Mouse (Mus musculus) CD4-positive naive resting alpha-beta T cell, adult 57 days (primary cell): ENCODE results near the gene Parp14. TPM values are rescaled to one million over a fixed set of nuclear protein-coding genes. Genes with fewer than 3 reads are reported as not detected.

Experiments used
- total RNA-seq: library from RNA; stranded (reverse); gene quantifications from one replicate; pipeline ENCODE4 v1.2.4, GENCODE M21; 2023

The Parp14 gene
- 54.8 TPM for total RNA-seq

DNA sequence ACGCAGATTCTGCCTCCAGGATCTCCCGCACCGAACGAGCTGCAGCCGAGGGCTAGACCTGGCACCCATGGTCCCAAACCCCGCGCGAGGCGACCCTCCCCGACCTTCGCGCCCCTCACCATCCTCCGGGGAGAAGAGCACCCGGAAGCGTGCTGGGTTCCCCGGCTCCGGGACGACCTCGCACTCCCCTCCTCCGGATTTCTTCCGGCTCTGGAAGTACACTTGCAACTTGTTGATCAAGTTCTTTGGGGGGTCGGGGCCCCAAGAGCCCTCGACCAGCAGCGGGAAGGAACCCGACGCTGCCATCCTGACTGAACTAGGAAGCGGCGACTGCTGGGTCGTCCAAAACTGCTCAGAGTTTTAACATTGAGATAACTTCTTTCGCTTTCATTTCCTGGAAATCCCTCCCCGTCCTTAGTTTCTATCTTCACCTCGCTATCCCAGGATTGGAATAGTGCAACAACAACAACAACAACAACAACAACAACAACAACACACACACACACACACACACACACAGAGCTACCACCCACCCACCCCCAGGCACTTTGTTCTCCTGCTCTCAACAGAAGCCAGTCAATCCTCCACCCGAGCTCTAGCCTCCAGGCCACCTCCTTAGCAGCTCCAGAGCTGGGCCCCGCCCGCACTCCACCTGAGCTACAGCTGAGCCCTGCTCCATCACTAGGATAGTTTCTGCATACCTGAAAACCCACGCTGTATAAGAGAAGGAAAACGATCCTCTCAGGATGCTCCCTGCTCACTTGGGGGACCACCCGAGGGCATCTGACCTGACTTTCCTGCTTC lies at the start of gene Parp14:
Gene Parp14 (minus strand): TSS at position 497 of the 804 bp plus-strand sequence.

Other genes with a start within 250 kb of the Parp14 start
- gene Dirc2, start 102.2 kb downstream of the Parp14 start, total RNA-seq, result 50.3 TPM
- gene Hspbap1, start 101.2 kb downstream of the Parp14 start, total RNA-seq, result 21.5 TPM
- 49.0 TPM for gene Parp9, start 66.9 kb upstream of the Parp14 start, total RNA-seq
- 44.8 TPM for gene Dtx3l, start 67.6 kb upstream of the Parp14 start, total RNA-seq
- 123 TPM for gene Kpna1, start 107.2 kb upstream of the Parp14 start, total RNA-seq
- gene Wdr5b, start 169.6 kb upstream of the Parp14 start, total RNA-seq, result 9.0 TPM
- gene Fam162a, start 200.1 kb upstream of the Parp14 start, total RNA-seq, result 42.8 TPM
- gene Ccdc58, start 200.1 kb upstream of the Parp14 start, total RNA-seq, result 24.9 TPM